Mouse (Mus musculus) urinary bladder, postnatal 36 days (tissue): ENCODE measurements around the gene Gm48551.

Source experiments
- DNase-seq, 2 experiments: peaks; one replicate each; pipeline ENCODE4 v3.0.0; 2022; ENCODE audit warnings: low spot score in 2 of 2, mixed read lengths in 1 of 2

Gm48551 gene

GRCm38 (mm10) chr10:81429605-81430061, 45.4 kb downstream of the Gm48551 start:
- DNase-seq: peak; percentile 86 to 90

GRCm38 (mm10) chr10:81430141-81430830, 46.0 kb downstream of the Gm48551 start:
- DNase-seq: peak; percentile 70 to 74

DNA sequence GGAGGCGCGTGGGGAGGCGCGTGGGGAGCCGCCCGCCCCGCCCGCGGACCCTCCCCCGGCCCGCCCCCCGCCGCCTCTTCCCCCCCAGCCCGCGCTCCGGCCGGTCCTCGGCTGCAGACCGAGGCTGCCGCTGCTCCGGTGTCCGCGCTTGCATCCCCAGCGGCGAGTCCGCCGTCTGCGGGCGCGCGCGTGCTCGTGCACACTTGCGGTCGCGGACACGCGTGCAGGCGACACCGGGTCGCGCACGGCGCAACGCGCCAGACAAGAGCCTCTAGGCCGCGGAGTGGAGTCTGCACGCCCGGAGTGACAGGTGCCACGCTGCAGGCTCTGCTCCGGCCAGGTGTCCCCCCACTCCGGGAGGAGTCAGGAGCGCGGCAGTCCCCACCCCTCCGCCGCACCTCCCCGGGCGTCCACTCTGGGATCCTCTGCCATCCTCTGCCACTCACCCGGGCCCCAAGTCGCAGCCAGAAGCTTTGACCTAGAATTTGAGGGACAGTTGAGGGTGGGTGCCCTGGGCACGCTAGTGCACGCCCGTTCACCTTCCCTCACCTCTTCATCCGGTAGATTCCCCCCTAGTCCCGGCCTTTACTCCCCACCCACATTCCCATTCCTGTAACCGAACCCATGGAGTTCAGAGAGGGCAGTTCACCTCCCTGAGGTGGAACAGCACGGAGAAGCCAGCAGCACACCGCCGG, 46.7 kb downstream of the Gm48551 start:
- DNase-seq: no peak

GRCm38 (mm10) chr10:81431526-81432168, 47.4 kb downstream of the Gm48551 start:
- DNase-seq: no peak

- DNase-seq: no peak
These were observed 48.1 kb downstream of the Gm48551 start for GRCm38 (mm10) chr10:81432169-81432867.

- peak; percentile 84 to 92 for DNase-seq
These were observed 48.6 kb downstream of the Gm48551 start for GRCm38 (mm10) chr10:81432868-81433262.

DNA sequence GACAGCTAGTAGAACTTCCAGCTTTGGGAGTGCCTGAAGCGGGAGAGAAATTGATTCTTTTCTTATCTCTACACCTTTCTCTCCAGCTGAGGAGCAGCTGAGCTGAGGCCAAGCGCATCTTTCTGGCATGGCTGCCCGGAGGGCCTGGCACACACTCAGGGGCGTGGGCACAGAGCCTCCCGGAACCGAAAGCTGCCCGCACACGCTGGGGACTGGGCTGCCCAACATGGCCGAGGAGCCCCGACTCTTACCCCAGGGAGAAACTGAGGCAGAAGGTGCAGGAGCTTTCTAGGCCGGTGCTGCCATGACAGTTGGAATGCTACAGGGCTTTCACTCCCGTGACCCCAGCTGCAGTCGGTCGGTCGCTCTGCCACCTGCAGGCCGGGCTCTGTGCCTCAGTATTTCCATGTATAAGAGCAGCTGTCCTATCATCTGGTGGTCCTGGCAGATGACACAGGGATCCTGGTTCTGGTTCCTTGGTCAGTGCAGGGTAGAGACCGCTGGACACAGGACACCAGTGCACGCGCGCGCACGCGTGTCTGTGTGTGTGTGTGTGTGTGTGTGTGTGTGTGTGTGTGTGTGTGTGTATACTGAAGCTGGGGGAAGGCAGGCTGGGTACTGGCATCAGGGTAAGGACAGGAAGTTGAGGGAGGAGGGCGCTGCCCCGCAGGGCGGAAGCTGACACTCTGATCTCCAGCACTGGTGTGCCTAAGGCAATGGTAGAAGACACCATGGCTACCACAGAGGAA, 49.4 kb downstream of the Gm48551 start:
- no peak for DNase-seq

- no peak for DNase-seq
These were observed 50.3 kb downstream of the Gm48551 start for GRCm38 (mm10) chr10:81434361-81435263.

DNA sequence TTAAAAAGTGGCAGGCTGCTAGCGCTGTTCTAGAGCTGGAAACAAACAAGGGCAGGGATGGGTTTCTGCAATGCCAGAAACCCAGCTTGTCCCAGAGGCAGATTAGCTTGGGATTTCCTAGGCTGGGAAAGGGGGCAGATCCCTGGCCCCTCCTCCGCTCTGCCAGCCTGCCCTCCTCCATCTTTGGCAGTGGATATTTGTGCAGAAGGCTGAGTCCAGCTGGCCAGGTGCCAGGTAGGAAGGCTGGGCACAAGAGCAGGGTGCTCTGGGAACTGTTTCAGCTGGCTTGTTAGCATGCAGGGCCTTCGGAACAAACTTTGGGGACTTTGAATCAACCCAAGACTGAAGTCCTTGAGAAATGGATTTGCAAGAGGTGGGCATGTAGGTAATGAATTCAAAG, 51.2 kb downstream of the Gm48551 start:
- peak in 1 of 2 experiments; percentile 76 for DNase-seq

- no peak for DNase-seq
These were observed 56.8 kb downstream of the Gm48551 start for GRCm38 (mm10) chr10:81441019-81441418.
